Mouse (Mus musculus) hindbrain, embryonic 13.5 days (tissue): ENCODE results near the gene Olfr1443. TPM values are rescaled to one million over a fixed set of nuclear protein-coding genes. Genes with fewer than 3 reads are reported as not detected.
"Not testable (repeated sequence)": the region's sequence is repeated elsewhere in the genome, so short reads cannot be mapped to it uniquely, and the experiment has no call there.

Experiments used
- ATAC-seq: fragments of 200-750 bp; cut with Nextera tagmentation; 2 replicates; pipeline ENCODE4 v1.8.0; 2017; ENCODE audit warnings: moderate TSS enrichment; ENCODE audit not compliant: low FRiP score
- H3K27ac ChIP-seq: fragments of 300-500 bp; sonication (generic); 2 replicates; pipeline ENCODE4 v1.5.1; 2015; ENCODE audit warnings: inconsistent platforms, mild to moderate bottlenecking, moderate library complexity
- H3K27me3 ChIP-seq: fragments of 300-500 bp; sonication (generic); 2 replicates; pipeline ENCODE4 v1.6.1; 2015; ENCODE audit warnings: mild to moderate bottlenecking, inconsistent platforms
- H3K36me3 ChIP-seq: fragments of 300-500 bp; sonication (generic); 2 replicates; pipeline ENCODE4 v1.6.1; 2015; ENCODE audit warnings: mild to moderate bottlenecking, inconsistent platforms
- H3K4me1 ChIP-seq: fragments of 300-500 bp; sonication (generic); replicated peaks from 2 replicates; pipeline ENCODE4 v1.6.1; 2015; ENCODE audit warnings: inconsistent platforms
- H3K4me2 ChIP-seq: fragments of 300-500 bp; sonication (generic); 2 replicates; pipeline ENCODE4 v1.6.1; 2015; ENCODE audit warnings: inconsistent platforms, mild to moderate bottlenecking, moderate library complexity
- H3K4me3 ChIP-seq: fragments of 300-500 bp; sonication (generic); 2 replicates; pipeline ENCODE4 v1.5.1; 2015; ENCODE audit warnings: mild to moderate bottlenecking, inconsistent platforms
- H3K9ac ChIP-seq: fragments of 300-500 bp; sonication (generic); 2 replicates; pipeline ENCODE4 v1.6.1; 2015; ENCODE audit warnings: mild to moderate bottlenecking, inconsistent platforms
- H3K9me3 ChIP-seq: fragments of 300-500 bp; sonication (generic); 2 replicates; pipeline ENCODE4 v1.6.1; 2016; ENCODE audit warnings: inconsistent platforms
- WGBS: fragments of 180-500 bp; shearing (Covaris S2); methylation state at CpG from one replicate; pipeline ENCODE4 v1.1.7; 2015; 5-methylcytosine and 5-hydroxymethylcytosine counted together
- polyA plus RNA-seq: library from polyadenylated mRNA; unstranded; fragments of >200 nt; fragmentation: Nextera tagmentation; extraction: Ambion mirVana; gene quantifications from 2 replicates; pipeline ENCODE4 v1.2.1, GENCODE M21; 2015

The Olfr1443 gene
- polyA plus RNA-seq, 1 experiment from 2014 or later, result not detected

DNA sequence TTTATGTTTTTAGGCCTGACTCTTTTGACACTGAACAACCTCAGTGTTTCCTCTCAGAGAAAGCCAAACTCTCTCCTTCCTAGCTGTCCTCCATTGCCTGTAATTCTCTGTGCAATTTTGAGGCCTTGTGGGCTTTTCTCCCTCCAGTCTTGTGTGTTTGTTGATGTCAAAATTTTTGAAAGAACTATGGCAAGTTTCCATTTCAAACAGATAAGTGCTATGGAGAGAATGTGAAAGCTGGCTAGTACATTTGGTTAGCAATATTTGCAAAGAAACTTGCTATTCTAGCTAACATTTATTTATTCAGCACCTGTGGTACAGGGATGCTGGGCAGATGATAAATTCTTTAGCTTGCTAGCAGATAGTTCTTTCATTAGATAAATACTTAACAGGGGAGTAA is 18.3 kb downstream of the Olfr1443 start:
- Histone ChIP-seq H3K4me1 (no peaks in the 10 kb centered on the region), H3K4me2 (no peak overlapping the region), H3K36me3 (no peaks in the 10 kb centered on the region), H3K4me3 (no peak overlapping the region), H3K27ac (no peak overlapping the region), H3K9ac (no peak overlapping the region), H3K9me3 (no peaks in the 10 kb centered on the region), H3K27me3 (no peaks in the 10 kb centered on the region)
- no peak for ATAC-seq

DNA sequence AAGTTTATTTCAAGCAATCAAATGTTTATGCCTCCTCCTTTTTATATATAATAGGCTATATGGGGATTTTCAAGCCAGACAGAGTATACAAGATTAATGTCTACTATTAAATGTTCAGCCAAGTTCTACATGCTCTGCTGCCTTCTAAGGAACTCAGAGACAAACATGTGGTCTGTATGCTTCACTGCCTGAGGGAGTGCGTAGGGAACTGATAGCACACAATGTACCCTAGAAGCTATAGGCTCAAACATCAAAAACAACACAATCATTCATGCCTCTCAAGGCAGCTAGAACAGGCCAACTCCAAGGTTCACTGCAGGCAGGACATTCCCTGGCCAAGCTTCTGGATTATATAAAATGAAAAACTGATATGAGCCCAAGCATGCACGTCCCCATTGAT is 30.5 kb downstream of the Olfr1443 start:
- H3K9ac ChIP-seq, result no peak overlapping the region
- no peak overlapping the region for H3K4me3 ChIP-seq
- H3K4me2 ChIP-seq, result no peak overlapping the region
- no peaks in the 10 kb centered on the region for H3K27me3 ChIP-seq
- H3K27ac ChIP-seq, result no peak overlapping the region
- H3K36me3 ChIP-seq, result no peaks in the 10 kb centered on the region
- H3K4me1 ChIP-seq, result no peaks in the 10 kb centered on the region
- ATAC-seq, result no peak
- WGBS, result 90% methylated on average over 2 of the region's 2 CpGs
- H3K9me3 ChIP-seq, result no peaks in the 10 kb centered on the region

DNA sequence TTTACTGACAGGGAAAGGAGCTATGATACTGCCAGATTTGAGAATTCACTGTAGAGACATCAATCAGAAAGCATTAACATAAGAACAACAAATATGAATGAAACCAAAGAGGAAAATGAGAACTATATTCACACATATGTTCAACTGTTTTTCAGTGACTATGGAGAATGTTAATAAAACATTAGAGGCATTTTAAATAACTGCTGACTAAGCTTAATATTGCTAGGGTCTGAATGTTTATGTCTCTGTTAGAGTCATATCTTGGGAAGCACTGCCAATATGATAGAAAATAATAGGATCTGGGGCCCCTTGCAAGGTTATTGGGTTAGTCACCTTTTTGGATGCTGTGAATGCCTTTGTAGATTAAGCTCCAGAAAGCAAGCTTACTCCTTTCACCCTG is 31.1 kb downstream of the Olfr1443 start:
- ATAC-seq, result no peak
- H3K27me3 ChIP-seq, result no peaks in the 10 kb centered on the region
- H3K9ac ChIP-seq, result no peak overlapping the region
- no peaks in the 10 kb centered on the region for H3K4me1 ChIP-seq
- no peaks in the 10 kb centered on the region for H3K36me3 ChIP-seq
- no peak overlapping the region for H3K4me2 ChIP-seq
- H3K9me3 ChIP-seq, result no peaks in the 10 kb centered on the region
- no peak overlapping the region for H3K27ac ChIP-seq
- H3K4me3 ChIP-seq, result no peak overlapping the region

DNA sequence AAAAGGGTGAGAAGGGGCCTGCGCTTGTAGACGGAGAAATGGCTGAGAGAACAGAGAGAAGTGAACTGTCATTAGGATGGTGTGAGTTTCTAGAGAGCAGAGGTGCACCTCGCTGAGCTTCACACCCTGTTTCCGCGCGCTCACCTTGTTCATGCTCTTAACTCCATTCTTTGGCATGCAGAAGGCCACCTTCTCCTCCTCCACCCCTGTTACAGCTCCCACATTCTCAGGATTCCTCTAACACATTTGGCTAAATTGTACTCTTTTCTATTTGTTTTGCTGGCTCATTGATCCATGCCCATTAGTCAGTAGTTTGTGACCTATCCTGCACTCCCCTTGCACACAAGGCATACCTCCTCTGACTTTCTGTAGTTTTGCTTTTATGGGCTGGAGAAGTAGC is 41.3 kb downstream of the Olfr1443 start:
- WGBS, result 81% methylated on average over 6 of the region's 6 CpGs
- Histone ChIP-seq H3K4me1 (no peaks in the 10 kb centered on the region), H3K4me3 (no peak overlapping the region), H3K4me2 (no peak overlapping the region), H3K36me3 (no peaks in the 10 kb centered on the region), H3K9ac (no peak overlapping the region), H3K27me3 (no peaks in the 10 kb centered on the region), H3K9me3 (no peaks in the 10 kb centered on the region), H3K27ac (no peak overlapping the region)
- ATAC-seq, result no peak

DNA sequence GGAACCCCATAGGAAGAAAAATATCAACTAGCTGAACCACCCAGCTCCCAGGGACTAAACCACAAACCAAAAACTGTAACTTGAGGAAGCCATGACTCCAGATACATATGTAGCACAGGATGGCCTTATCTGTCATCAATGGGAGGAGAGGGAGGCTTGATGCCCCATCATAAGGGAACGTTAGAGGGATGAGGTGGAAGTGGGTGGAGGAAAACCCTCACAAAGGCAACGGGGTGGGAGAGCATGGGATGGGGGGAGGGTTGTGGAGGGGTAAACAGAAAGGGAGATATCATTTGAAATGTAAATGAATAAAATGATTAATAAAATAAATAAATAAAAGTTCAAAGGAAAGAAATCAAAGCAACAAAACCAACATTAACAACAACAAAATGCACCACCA is 42.6 kb downstream of the Olfr1443 start:
- no peak overlapping the region for H3K27ac ChIP-seq
- WGBS, result 66% methylated on average over 2 of the region's 2 CpGs
- no peak overlapping the region for H3K4me2 ChIP-seq
- H3K4me3 ChIP-seq, result no peak overlapping the region
- H3K9ac ChIP-seq, result no peak overlapping the region
- no peaks in the 10 kb centered on the region for H3K36me3 ChIP-seq
- ATAC-seq, result no peak
- no peaks in the 10 kb centered on the region for H3K9me3 ChIP-seq
- H3K27me3 ChIP-seq, result no peaks in the 10 kb centered on the region
- H3K4me1 ChIP-seq, result no peaks in the 10 kb centered on the region

DNA sequence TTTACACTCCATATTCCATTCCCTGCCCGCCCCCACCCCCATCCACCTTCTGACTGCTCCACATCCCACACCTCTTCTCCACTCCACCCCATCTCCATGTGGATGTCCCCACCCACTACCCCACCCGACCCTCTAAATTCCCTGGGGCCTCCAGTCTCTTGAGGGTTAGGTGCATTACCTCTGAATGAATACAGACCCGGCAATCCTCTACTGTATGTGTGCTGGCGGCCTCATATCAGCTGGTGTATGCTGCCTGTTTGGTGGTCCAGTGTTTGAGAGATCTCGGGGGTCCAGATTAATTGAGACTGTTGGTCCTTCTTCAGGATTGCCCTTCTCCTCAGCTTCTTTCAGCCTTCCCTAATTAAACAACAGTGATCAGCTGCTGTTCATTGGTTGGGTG is 43.0 kb downstream of the Olfr1443 start:
- not testable (repeated sequence) for H3K9ac ChIP-seq, H3K4me2 ChIP-seq, H3K27me3 ChIP-seq, H3K4me1 ChIP-seq, H3K27ac ChIP-seq, ATAC-seq, H3K36me3 ChIP-seq, H3K9me3 ChIP-seq, H3K4me3 ChIP-seq
- WGBS, result 89% methylated on average over 5 of the region's 5 CpGs

DNA sequence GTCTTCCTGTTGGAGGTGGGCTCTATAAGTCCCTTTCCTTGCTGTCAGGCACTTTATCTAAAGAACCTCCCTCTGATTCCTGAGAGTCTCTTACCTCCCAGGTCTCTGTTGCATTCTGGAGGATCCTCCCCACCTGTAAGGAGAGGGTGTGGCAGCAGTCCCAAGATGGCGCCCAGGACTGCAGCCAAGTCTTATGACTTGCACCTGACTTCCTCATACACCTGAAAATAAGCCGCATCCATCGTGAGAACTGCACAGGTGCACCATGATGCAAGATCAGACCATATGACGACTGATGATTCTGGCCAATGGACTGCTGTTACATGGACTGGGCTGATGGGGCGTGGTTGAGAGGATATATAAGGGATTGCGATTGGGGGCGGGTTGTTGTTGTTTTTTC is 43.7 kb downstream of the Olfr1443 start:
- H3K36me3 ChIP-seq, H3K27ac ChIP-seq, H3K4me2 ChIP-seq, H3K4me1 ChIP-seq, H3K9ac ChIP-seq, H3K27me3 ChIP-seq, ATAC-seq, H3K9me3 ChIP-seq, H3K4me3 ChIP-seq: not testable (repeated sequence)
- 91% methylated on average over 7 of the region's 7 CpGs for WGBS

DNA sequence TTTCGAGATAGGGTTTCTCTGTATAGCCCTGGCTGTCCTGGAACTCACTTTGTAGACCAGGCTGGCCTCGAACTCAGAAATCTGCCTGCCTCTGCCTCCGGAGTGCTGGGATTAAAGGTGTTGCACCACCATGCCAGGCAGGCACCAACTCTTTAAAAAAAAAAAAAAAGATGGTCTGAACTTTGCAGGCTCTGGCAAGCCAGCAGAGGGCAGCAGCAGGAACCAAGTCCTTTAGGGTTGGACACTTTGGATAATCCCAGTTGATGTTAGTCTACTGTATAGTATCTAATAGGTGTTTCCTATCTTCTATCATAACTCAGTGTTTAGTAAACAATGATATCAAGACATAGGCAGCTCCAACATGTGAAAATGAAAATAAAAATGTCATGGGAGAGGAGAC is 44.4 kb downstream of the Olfr1443 start:
- Histone ChIP-seq H3K4me3 (no peak overlapping the region), H3K27me3 (no peaks in the 10 kb centered on the region), H3K9ac (no peak overlapping the region), H3K36me3 (no peaks in the 10 kb centered on the region), H3K4me1 (no peaks in the 10 kb centered on the region), H3K27ac (no peak overlapping the region), H3K9me3 (no peaks in the 10 kb centered on the region), H3K4me2 (no peak overlapping the region)
- no peak for ATAC-seq
- WGBS, result 65% methylated on average over 3 of the region's 3 CpGs

DNA sequence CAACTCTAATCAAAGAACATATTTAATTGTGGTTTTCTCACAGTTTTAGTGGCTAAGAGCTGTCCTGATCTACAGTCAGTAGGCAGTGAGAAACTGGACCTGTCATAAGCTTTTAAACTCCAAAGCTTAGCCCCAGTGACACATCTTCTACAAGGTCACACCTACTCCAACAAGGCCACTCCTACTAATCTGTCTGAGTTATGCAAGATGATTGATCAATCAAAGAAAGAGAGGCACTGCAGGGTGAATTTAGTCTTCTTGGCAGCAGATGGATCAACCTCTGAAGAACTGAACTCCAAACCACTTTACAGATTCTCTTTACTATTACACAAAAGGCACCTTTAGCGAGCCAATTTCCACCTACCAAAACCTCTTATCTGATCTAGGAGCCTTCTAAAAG is 47.9 kb downstream of the Olfr1443 start:
- Histone ChIP-seq H3K9ac (no peak overlapping the region), H3K27ac (no peak overlapping the region), H3K27me3 (no peaks in the 10 kb centered on the region), H3K4me3 (no peak overlapping the region), H3K4me2 (no peak overlapping the region), H3K36me3 (no peaks in the 10 kb centered on the region), H3K4me1 (no peaks in the 10 kb centered on the region), H3K9me3 (no peaks in the 10 kb centered on the region)
- no peak for ATAC-seq
- 79% methylated on average over 1 of the region's 1 CpGs for WGBS

DNA sequence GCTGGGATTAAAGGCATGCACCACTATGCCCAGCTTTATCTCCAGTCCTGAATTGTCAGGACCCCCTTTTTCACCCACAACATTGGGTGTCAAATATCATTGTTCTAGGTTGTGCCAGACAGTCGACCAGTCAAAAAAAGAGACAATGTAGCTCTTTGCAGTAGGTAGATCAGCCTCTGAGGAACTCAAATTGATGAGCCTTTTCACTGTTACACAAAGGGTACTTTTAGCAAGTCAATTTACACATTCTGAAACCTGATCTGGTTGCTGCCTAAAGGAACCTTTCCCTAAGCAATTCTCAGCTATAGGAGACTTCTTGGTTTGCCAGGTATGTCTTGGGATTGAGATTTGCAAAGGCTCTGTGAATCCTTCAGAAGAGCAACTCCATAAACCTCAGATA is 53.1 kb downstream of the Olfr1443 start:
- WGBS, result 65% methylated on average over 1 of the region's 1 CpGs
- H3K4me3 ChIP-seq, result no peak overlapping the region
- H3K4me1 ChIP-seq, result no peaks in the 10 kb centered on the region
- no peaks in the 10 kb centered on the region for H3K27me3 ChIP-seq
- no peak for ATAC-seq
- H3K36me3 ChIP-seq, result no peaks in the 10 kb centered on the region
- no peak overlapping the region for H3K4me2 ChIP-seq
- no peak overlapping the region for H3K9ac ChIP-seq
- no peaks in the 10 kb centered on the region; the same call in 1 of the 2 replicates for H3K9me3 ChIP-seq
- H3K27ac ChIP-seq, result no peak overlapping the region

DNA sequence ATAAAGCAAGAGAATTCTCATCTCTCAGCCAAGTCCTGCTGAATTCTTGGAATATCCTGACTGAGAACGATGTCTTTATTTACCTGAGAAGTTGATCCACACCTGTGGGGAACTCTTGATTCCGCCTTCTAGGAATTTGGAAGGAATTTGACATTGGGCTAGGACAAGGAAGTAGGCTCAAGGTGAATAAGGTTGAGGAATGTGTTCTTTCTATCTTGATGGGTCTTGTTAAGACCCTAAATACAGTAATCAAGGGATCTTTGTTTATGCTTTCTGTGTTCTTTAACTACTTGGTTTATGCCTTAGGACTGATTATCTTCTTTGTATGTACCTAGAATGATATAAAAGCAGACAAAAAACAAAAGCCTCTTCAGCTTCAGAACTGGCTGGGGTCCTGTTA is 54.0 kb downstream of the Olfr1443 start:
- Histone ChIP-seq H3K9ac (no peak overlapping the region), H3K27ac (no peak overlapping the region), H3K27me3 (no peaks in the 10 kb centered on the region), H3K4me2 (no peak overlapping the region), H3K36me3 (no peaks in the 10 kb centered on the region), H3K9me3 (no peaks in the 10 kb centered on the region; the same call in 1 of the 2 replicates), H3K4me1 (no peaks in the 10 kb centered on the region), H3K4me3 (no peak overlapping the region)
- no peak for ATAC-seq
- 86% methylated on average over 2 of the region's 2 CpGs for WGBS

Other genes with a start within 250 kb of the Olfr1443 start
- gene Mpeg1, start 217.3 kb upstream of the Olfr1443 start, polyA plus RNA-seq, result 0.47 and 0.78 TPM in 2 replicates
- 34.8 and 36.8 TPM in 2 replicates for gene Dtx4, start 176.7 kb upstream of the Olfr1443 start, polyA plus RNA-seq
- 7.8 and 8.0 TPM in 2 replicates for gene Fam111a, start 132.4 kb upstream of the Olfr1443 start, polyA plus RNA-seq
- 0.19 TPM in 1 of 2 replicates, not detected in the other for gene Gm4952, start 78.1 kb upstream of the Olfr1443 start, polyA plus RNA-seq
- gene Glyat, start 44.8 kb upstream of the Olfr1443 start, polyA plus RNA-seq, result 0.05 TPM in 1 of 2 replicates, not detected in the other
- gene Olfr1442, start 7.7 kb upstream of the Olfr1443 start, polyA plus RNA-seq, result not detected in 2 replicates
- not detected in 2 replicates for gene Keg1, start 17.7 kb downstream of the Olfr1443 start, polyA plus RNA-seq
- 1.2 and 1.6 TPM in 2 replicates for gene Cntf, start 87.5 kb downstream of the Olfr1443 start, polyA plus RNA-seq
- gene Zfp91, start 118.0 kb downstream of the Olfr1443 start, polyA plus RNA-seq, result 14.7 and 15.8 TPM in 2 replicates
- 1.5 and 1.6 TPM in 2 replicates for gene Lpxn, start 118.1 kb downstream of the Olfr1443 start, polyA plus RNA-seq
- not detected in 2 replicates for gene Gm5244, start 168.6 kb downstream of the Olfr1443 start, polyA plus RNA-seq
- gene Olfr1444, start 179.2 kb downstream of the Olfr1443 start, polyA plus RNA-seq, result not detected in 2 replicates
- not detected in 2 replicates for gene Olfr1445, start 205.7 kb downstream of the Olfr1443 start, polyA plus RNA-seq
- gene Olfr1446, start 215.4 kb downstream of the Olfr1443 start, polyA plus RNA-seq, result not detected in 2 replicates
- not detected in 2 replicates for gene Olfr1447, start 225.6 kb downstream of the Olfr1443 start, polyA plus RNA-seq
- not detected in 2 replicates for gene Olfr1448, start 246.3 kb downstream of the Olfr1443 start, polyA plus RNA-seq